Mouse (Mus musculus): ENCODE data around the gene Plcg1. TPM values are rescaled to one million over a fixed set of nuclear protein-coding genes. Genes with fewer than 3 reads are reported as not detected.

Gene Plcg1
- total RNA-seq, 1 experiment, result 59.0 TPM

DNA sequence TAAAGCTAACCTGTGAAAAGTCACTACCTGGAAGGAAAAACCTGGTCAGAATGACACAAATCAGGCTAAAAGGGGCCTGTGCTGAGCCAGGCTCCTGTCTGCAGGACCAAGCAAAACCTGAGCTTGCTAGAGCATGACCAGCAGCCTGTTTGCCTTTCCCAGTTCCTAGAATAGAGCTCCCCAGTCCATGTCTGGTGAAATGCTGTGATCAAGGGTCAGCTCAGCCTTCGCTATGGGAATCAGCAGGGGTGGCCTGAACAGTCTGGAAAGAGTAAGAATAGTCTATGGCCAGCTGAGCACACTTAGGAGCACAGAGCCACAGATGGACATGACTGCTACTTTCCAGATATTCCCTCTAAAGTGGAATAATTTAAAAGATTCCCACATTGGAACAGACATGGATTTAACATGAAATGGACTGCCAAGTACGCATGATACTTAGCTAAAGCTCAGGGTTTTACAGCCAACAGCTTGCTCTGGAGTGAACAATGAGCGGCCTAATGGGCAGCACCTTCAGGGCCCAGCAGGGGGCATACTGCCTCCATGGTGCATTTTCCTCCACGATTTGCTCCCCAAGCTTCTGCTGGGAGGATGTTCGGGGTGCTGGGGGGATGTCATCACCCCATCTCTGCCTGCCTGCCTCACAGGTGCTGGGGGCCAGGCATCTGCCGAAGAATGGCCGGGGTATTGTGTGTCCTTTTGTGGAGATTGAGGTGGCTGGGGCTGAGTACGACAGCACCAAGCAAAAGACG lies 29.5 kb downstream of the Plcg1 start:
- no peak overlapping the region for H3K27ac ChIP-seq (ENCODE audit: insufficient read depth, low read depth, low read length, poor library complexity, severe bottlenecking)
- in situ Hi-C loops (cut with MboI; ENCODE audit: low sequenced_read_pairs in 2 of 2, unreplicated experiment in 2 of 2), result no loop called here
- H3K36me3 ChIP-seq (ENCODE audit: control insufficient read depth, insufficient read depth, low read length, poor library complexity, severe bottlenecking), result peaks cover 60% of the 10 kb centered on the region
- H3K9ac ChIP-seq (ENCODE audit: insufficient read depth, low read depth, low read length, poor library complexity, severe bottlenecking), result no peak overlapping the region
- no peak overlapping the region for H3K4me3 ChIP-seq (ENCODE audit: insufficient read depth in 1 of 2, low read depth in 1 of 2, low read length in 2 of 2, poor library complexity in 1 of 2, severe bottlenecking in 1 of 2)
- TF ChIP-seq HCFC1 (IDR thresholded peaks at IDR 0.05; ENCODE audit: borderline replicate concordance, insufficient read depth, low read length), result no peak
- no peak for TF ChIP-seq CHD2 (IDR thresholded peaks at IDR 0.05; ENCODE audit: low read depth, low read length)
- no peak for TF ChIP-seq MAFK (IDR thresholded peaks at IDR 0.05; ENCODE audit: insufficient read depth, low read depth, low read length)
- no peak for TF ChIP-seq ZC3H11A (IDR thresholded peaks at IDR 0.05; ENCODE audit: borderline replicate concordance, low read depth, low read length)
- no peak for TF ChIP-seq ZNF384 (IDR thresholded peaks at IDR 0.05; ENCODE audit: low read depth, low read length)
- no peaks in the 10 kb centered on the region for H3K9me3 ChIP-seq (ENCODE audit: control insufficient read depth, insufficient read depth, low read depth, low read length)
- H3K4me1 ChIP-seq (ENCODE audit: control insufficient read depth in 2 of 2, insufficient read depth in 2 of 2, low read length in 2 of 2, poor library complexity in 1 of 2), result peaks cover 0 to 5% of the 10 kb centered on the region in 2 experiments; a peak in 1 of 4 replicates
- DNase-seq (ENCODE audit: low read depth, low spot score), result no peak

GRCm38 (mm10) chr2:160763816-160764215 lies 32.7 kb downstream of the Plcg1 start:
- Histone ChIP-seq H3K4me1 (ENCODE audit: control insufficient read depth in 2 of 2, insufficient read depth in 2 of 2, low read length in 2 of 2, poor library complexity in 1 of 2) (peaks cover 0 to 5% of the 10 kb centered on the region in 2 experiments; a peak in 1 of 4 replicates), H3K36me3 (ENCODE audit: control insufficient read depth, insufficient read depth, low read length, poor library complexity, severe bottlenecking) (peaks cover 33% of the 10 kb centered on the region), H3K27ac (ENCODE audit: insufficient read depth, low read depth, low read length, poor library complexity, severe bottlenecking) (no peak overlapping the region), H3K9ac (ENCODE audit: insufficient read depth, low read depth, low read length, poor library complexity, severe bottlenecking) (no peak overlapping the region), H3K9me3 (ENCODE audit: control insufficient read depth, insufficient read depth, low read depth, low read length) (no peaks in the 10 kb centered on the region), H3K4me3 (ENCODE audit: insufficient read depth in 1 of 2, low read depth in 1 of 2, low read length in 2 of 2, poor library complexity in 1 of 2, severe bottlenecking in 1 of 2) (no peak overlapping the region)
- DNase-seq (ENCODE audit: low read depth, low spot score), result no peak
- no peak for TF ChIP-seq ZC3H11A (IDR thresholded peaks at IDR 0.05; ENCODE audit: borderline replicate concordance, low read depth, low read length)
- in situ Hi-C loops (cut with MboI; ENCODE audit: low sequenced_read_pairs in 2 of 2, unreplicated experiment in 2 of 2), result no loop called here

GRCm38 (mm10) chr2:160764386-160764785 lies 33.3 kb downstream of the Plcg1 start:
- Histone ChIP-seq H3K27ac (ENCODE audit: insufficient read depth, low read depth, low read length, poor library complexity, severe bottlenecking) (no peak overlapping the region), H3K4me1 (ENCODE audit: control insufficient read depth in 2 of 2, insufficient read depth in 2 of 2, low read length in 2 of 2, poor library complexity in 1 of 2) (peaks cover 0 to 5% of the 10 kb centered on the region in 2 experiments; a peak in 1 of 4 replicates), H3K4me3 (ENCODE audit: insufficient read depth in 1 of 2, low read depth in 1 of 2, low read length in 2 of 2, poor library complexity in 1 of 2, severe bottlenecking in 1 of 2) (no peak overlapping the region), H3K9me3 (ENCODE audit: control insufficient read depth, insufficient read depth, low read depth, low read length) (no peaks in the 10 kb centered on the region), H3K9ac (ENCODE audit: insufficient read depth, low read depth, low read length, poor library complexity, severe bottlenecking) (no peak overlapping the region), H3K36me3 (ENCODE audit: control insufficient read depth, insufficient read depth, low read length, poor library complexity, severe bottlenecking) (peaks cover 30% of the 10 kb centered on the region)
- TF ChIP-seq CHD2 (IDR thresholded peaks at IDR 0.05; ENCODE audit: low read depth, low read length) (no peak), ZC3H11A (IDR thresholded peaks at IDR 0.05; ENCODE audit: borderline replicate concordance, low read depth, low read length) (no peak), MAFK (IDR thresholded peaks at IDR 0.05; ENCODE audit: insufficient read depth, low read depth, low read length) (no peak), HCFC1 (IDR thresholded peaks at IDR 0.05; ENCODE audit: borderline replicate concordance, insufficient read depth, low read length) (no peak), ZNF384 (IDR thresholded peaks at IDR 0.05; ENCODE audit: low read depth, low read length) (no peak)
- no peak for DNase-seq (ENCODE audit: low read depth, low spot score)
- in situ Hi-C loops (cut with MboI; ENCODE audit: low sequenced_read_pairs in 2 of 2, unreplicated experiment in 2 of 2), result no loop called here

- no peak overlapping the region for H3K27ac ChIP-seq (ENCODE audit: insufficient read depth, low read depth, low read length, poor library complexity, severe bottlenecking)
- DNase-seq (ENCODE audit: low read depth, low spot score), result no peak
- in situ Hi-C loops (cut with MboI; ENCODE audit: low sequenced_read_pairs in 2 of 2, unreplicated experiment in 2 of 2), result no loop called here
- H3K9ac ChIP-seq (ENCODE audit: insufficient read depth, low read depth, low read length, poor library complexity, severe bottlenecking), result no peak overlapping the region
- H3K9me3 ChIP-seq (ENCODE audit: control insufficient read depth, insufficient read depth, low read depth, low read length), result no peaks in the 10 kb centered on the region
- H3K36me3 ChIP-seq (ENCODE audit: control insufficient read depth, insufficient read depth, low read length, poor library complexity, severe bottlenecking), result peaks cover 23% of the 10 kb centered on the region
- TF ChIP-seq ZC3H11A (IDR thresholded peaks at IDR 0.05; ENCODE audit: borderline replicate concordance, low read depth, low read length) (no peak), MAFK (IDR thresholded peaks at IDR 0.05; ENCODE audit: insufficient read depth, low read depth, low read length) (no peak), ZNF384 (IDR thresholded peaks at IDR 0.05; ENCODE audit: low read depth, low read length) (no peak), CHD2 (IDR thresholded peaks at IDR 0.05; ENCODE audit: low read depth, low read length) (no peak)
- H3K4me3 ChIP-seq (ENCODE audit: insufficient read depth in 1 of 2, low read depth in 1 of 2, low read length in 2 of 2, poor library complexity in 1 of 2, severe bottlenecking in 1 of 2), result no peak overlapping the region
- H3K4me1 ChIP-seq (ENCODE audit: control insufficient read depth in 2 of 2, insufficient read depth in 2 of 2, low read length in 2 of 2, poor library complexity in 1 of 2), result peaks cover 0 to 5% of the 10 kb centered on the region in 2 experiments; a peak in 1 of 4 replicates
Observed at GRCm38 (mm10) chr2:160765096-160765495, 34.0 kb downstream of the Plcg1 start.

Data from ES-E14 (cell line).